Mouse (Mus musculus) MEL (cell line): Measurements from ENCODE around the gene Galnt17. TPM values are rescaled to one million over a fixed set of nuclear protein-coding genes. Genes with fewer than 3 reads are reported as not detected.

Experiments
- DNase-seq: peaks from one replicate; pipeline ENCODE4 v3.0.0; 2011; ENCODE audit warnings: low read depth, low spot score
- H3K27ac ChIP-seq: 2 replicates; pipeline ENCODE4 v1.5.1; 2012; ENCODE audit warnings: low read depth, mild to moderate bottlenecking, control low read depth, low read length, moderate library complexity; ENCODE audit not compliant: control insufficient read depth
- H3K27me3 ChIP-seq, 2 experiments: fragments of 150-350 bp in 1 of 2; sonication (generic) in 1 of 2; 2 replicates each; pipeline ENCODE4 v1.6.1; 2012; ENCODE audit warnings: low read length in 2 of 2, mild to moderate bottlenecking in 2 of 2, improper control_type of control experiment in 1 of 2, moderate library complexity in 1 of 2; ENCODE audit not compliant: insufficient read depth in 2 of 2, control insufficient read depth in 1 of 2
- H3K36me3 ChIP-seq, 2 experiments: 2 replicates each; pipeline ENCODE4 v1.6.1; 2012 to 2014; ENCODE audit warnings: low read length in 2 of 2, improper control_type of control experiment in 1 of 2, inconsistent platforms in 1 of 2, mild to moderate bottlenecking in 1 of 2; ENCODE audit not compliant: insufficient read depth in 2 of 2, control insufficient read depth in 1 of 2
- H3K4me1 ChIP-seq, 2 experiments: fragments of 150-350 bp in 1 of 2; sonication (generic) in 1 of 2; 2 replicates each; pipeline ENCODE4 v1.6.1; 2012; ENCODE audit warnings: low read length in 2 of 2, improper control_type of control experiment in 1 of 2, mild to moderate bottlenecking in 1 of 2; ENCODE audit not compliant: insufficient read depth in 2 of 2, control insufficient read depth in 1 of 2
- H3K4me3 ChIP-seq, 2 experiments: fragments of 150-350 bp in 1 of 2; sonication (generic) in 1 of 2; 2 replicates each; pipeline ENCODE4 v1.5.1; 2012; ENCODE audit warnings: low read depth in 2 of 2, low read length in 2 of 2, mild to moderate bottlenecking in 2 of 2, moderate library complexity in 2 of 2, control low read depth in 1 of 2, improper control_type of control experiment in 1 of 2; ENCODE audit not compliant: control insufficient read depth in 1 of 2, insufficient read depth in 1 of 2
- H3K79me2 ChIP-seq: 2 replicates; pipeline ENCODE4 v1.6.1; 2012; ENCODE audit warnings: mild to moderate bottlenecking, low read length, moderate library complexity; ENCODE audit not compliant: control insufficient read depth, poor library complexity, insufficient read depth
- H3K9ac ChIP-seq: 2 replicates; pipeline ENCODE4 v1.6.1; 2012; ENCODE audit warnings: low read depth, mild to moderate bottlenecking, control low read depth, low read length, moderate library complexity; ENCODE audit not compliant: control insufficient read depth, poor library complexity, severe bottlenecking
- H3K9me3 ChIP-seq: fragments of 150-350 bp; sonication (generic); replicated peaks from 2 replicates; pipeline ENCODE4 v1.6.1; 2012; ENCODE audit warnings: mild to moderate bottlenecking, low read length, improper control_type of control experiment, moderate library complexity; ENCODE audit not compliant: insufficient read depth
- BHLHE40 ChIP-seq: IDR thresholded peaks from 2 replicates; pipeline ENCODE4 v1.6.1; 2012; ENCODE audit warnings: low read depth, mild to moderate bottlenecking, inconsistent platforms, low read length, improper control_type of control experiment, borderline replicate concordance
- ELF1 ChIP-seq: IDR thresholded peaks from 2 replicates; pipeline ENCODE4 v1.6.1; 2014; ENCODE audit warnings: low read depth, mild to moderate bottlenecking, inconsistent platforms, low read length, improper control_type of control experiment, moderate library complexity
- EP300 ChIP-seq, 2 experiments: IDR thresholded peaks; 2 replicates each; pipeline ENCODE4 v1.6.1; 2011; ENCODE audit warnings: improper control_type of control experiment in 2 of 2, low read length in 2 of 2, low read depth in 1 of 2, mild to moderate bottlenecking in 1 of 2
- ETS1 ChIP-seq: IDR thresholded peaks from 2 replicates; pipeline ENCODE4 v1.6.1; 2012; ENCODE audit warnings: low read depth, mild to moderate bottlenecking, inconsistent platforms, low read length, improper control_type of control experiment, moderate library complexity
- GABPA ChIP-seq: IDR thresholded peaks from 2 replicates; pipeline ENCODE4 v1.6.1; 2012; ENCODE audit warnings: low read depth, mild to moderate bottlenecking, inconsistent platforms, low read length, improper control_type of control experiment, moderate library complexity
- HCFC1 ChIP-seq: IDR thresholded peaks from 2 replicates; pipeline ENCODE4 v1.6.1; 2012; ENCODE audit warnings: low read depth, mild to moderate bottlenecking, inconsistent platforms, low read length, improper control_type of control experiment, moderate library complexity
- JUND ChIP-seq: IDR thresholded peaks from 2 replicates; pipeline ENCODE4 v1.6.1; 2011; ENCODE audit warnings: low read depth, mild to moderate bottlenecking, improper control_type of control experiment, low read length
- MAZ ChIP-seq: IDR thresholded peaks from 2 replicates; pipeline ENCODE4 v1.6.1; 2012; ENCODE audit warnings: low read depth, mild to moderate bottlenecking, inconsistent platforms, low read length, improper control_type of control experiment
- MYB ChIP-seq: IDR thresholded peaks from 2 replicates; pipeline ENCODE4 v1.6.1; 2011; ENCODE audit warnings: mild to moderate bottlenecking, low read depth, low read length, improper control_type of control experiment
- MYC ChIP-seq: IDR thresholded peaks from 2 replicates; pipeline ENCODE4 v1.6.1; 2011; ENCODE audit warnings: low read depth, mild to moderate bottlenecking, low read length, improper control_type of control experiment, moderate library complexity
- POLR2A ChIP-seq, 2 experiments: IDR thresholded peaks; 2 replicates each; pipeline ENCODE4 v1.6.1; 2011 to 2012; ENCODE audit warnings: low read length in 2 of 2, mild to moderate bottlenecking in 2 of 2, control low read depth in 1 of 2, improper control_type of control experiment in 1 of 2, low read depth in 1 of 2, moderate library complexity in 1 of 2; ENCODE audit not compliant: control insufficient read depth in 1 of 2, insufficient read depth in 1 of 2, poor library complexity in 1 of 2
- RCOR1 ChIP-seq: IDR thresholded peaks from 2 replicates; pipeline ENCODE4 v1.6.1; 2012; ENCODE audit warnings: low read depth, mild to moderate bottlenecking, inconsistent platforms, low read length, improper control_type of control experiment
- SIN3A ChIP-seq: IDR thresholded peaks from 2 replicates; pipeline ENCODE4 v1.6.1; 2012; ENCODE audit warnings: low read length, improper control_type of control experiment, inconsistent platforms
- SMC3 ChIP-seq: IDR thresholded peaks from 2 replicates; pipeline ENCODE4 v1.6.1; 2011; ENCODE audit warnings: low read depth, low read length, improper control_type of control experiment
- TBP ChIP-seq: IDR thresholded peaks from 2 replicates; pipeline ENCODE4 v1.8.0; 2011; ENCODE audit warnings: low read depth, low read length, improper control_type of control experiment
- TCF12 ChIP-seq: IDR thresholded peaks from 2 replicates; pipeline ENCODE4 v1.6.1; 2014; ENCODE audit warnings: low read depth, mild to moderate bottlenecking, inconsistent platforms, low read length, improper control_type of control experiment, moderate library complexity
- UBTF ChIP-seq: IDR thresholded peaks from 2 replicates; pipeline ENCODE4 v1.6.1; 2012; ENCODE audit warnings: low read depth, mild to moderate bottlenecking, inconsistent platforms, low read length, improper control_type of control experiment, moderate library complexity, borderline replicate concordance; ENCODE audit not compliant: insufficient read depth
- ZC3H11A ChIP-seq: IDR thresholded peaks from 2 replicates; pipeline ENCODE4 v1.6.1; 2012; ENCODE audit warnings: low read depth, mild to moderate bottlenecking, inconsistent platforms, low read length, improper control_type of control experiment
- ZKSCAN1 ChIP-seq: IDR thresholded peaks from 2 replicates; pipeline ENCODE4 v1.6.1; 2012; ENCODE audit warnings: low read depth, mild to moderate bottlenecking, inconsistent platforms, low read length, improper control_type of control experiment, moderate library complexity
- polyA plus RNA-seq, 2 experiments: library from polyadenylated mRNA; stranded (reverse) in 1 of 2; unstranded in 1 of 2; fragments of >175 nt in 1 of 2; fragments of >200 nt in 1 of 2; gene quantifications; 2 replicates each; pipeline versions ENCODE4 v1.2.1 to v1.2.4; 2012; ENCODE audit warnings: low replicate concordance in 2 of 2, low read depth in 1 of 2; ENCODE audit not compliant: insufficient read length in 2 of 2, insufficient read depth in 1 of 2, missing spikeins in 1 of 2
- total RNA-seq: library from RNA; depleted of rRNA; stranded (reverse); fragments of 300-350 nt; gene quantifications from 2 replicates; pipeline ENCODE4 v1.2.3, GENCODE M21; 2012

The Galnt17 gene
- total and polyA plus RNA-seq, 3 experiments: not detected

- Histone ChIP-seq H3K27me3 (no peaks in the 10 kb centered on the region), H3K4me1 (no peaks in the 10 kb centered on the region), H3K36me3 (no peaks in the 10 kb centered on the region), H3K4me3 (no peak overlapping the region), H3K9me3 (no peaks in the 10 kb centered on the region), H3K79me2 (no peaks in the 10 kb centered on the region)
- no peak for DNase-seq
- no peak for TF ChIP-seq RCOR1
- TF ChIP-seq ZKSCAN1: no peak
- TF ChIP-seq ETS1: no peak
- no peak for TF ChIP-seq MYC
- no peak for TF ChIP-seq MYB
- TF ChIP-seq TBP: no peak
- no peak for TF ChIP-seq TCF12
- no peak for TF ChIP-seq POLR2A (IDR thresholded peaks at IDR 0.05; ENCODE audit: control insufficient read depth in 1 of 2, insufficient read depth in 1 of 2, low read depth in 1 of 2, low read length in 2 of 2, poor library complexity in 1 of 2)
- TF ChIP-seq GABPA: no peak
- TF ChIP-seq SIN3A: no peak
- no peak for TF ChIP-seq EP300 (IDR thresholded peaks at IDR 0.05; ENCODE audit: low read depth in 1 of 2, low read length in 2 of 2)
- TF ChIP-seq MAZ: no peak
- no peak for TF ChIP-seq SMC3
- TF ChIP-seq JUND: no peak
- no peak for TF ChIP-seq HCFC1
- TF ChIP-seq ELF1: no peak
- TF ChIP-seq BHLHE40: no peak
- TF ChIP-seq ZC3H11A: no peak
- TF ChIP-seq, all 39 proteins: peak for 0
- Histone ChIP-seq H3K9ac (no peak overlapping the region), H3K27ac (no peak overlapping the region)
These were observed 6.7 kb upstream of the Galnt17 start for GRCm38 (mm10) chr5:131315016-131315415.

DNA sequence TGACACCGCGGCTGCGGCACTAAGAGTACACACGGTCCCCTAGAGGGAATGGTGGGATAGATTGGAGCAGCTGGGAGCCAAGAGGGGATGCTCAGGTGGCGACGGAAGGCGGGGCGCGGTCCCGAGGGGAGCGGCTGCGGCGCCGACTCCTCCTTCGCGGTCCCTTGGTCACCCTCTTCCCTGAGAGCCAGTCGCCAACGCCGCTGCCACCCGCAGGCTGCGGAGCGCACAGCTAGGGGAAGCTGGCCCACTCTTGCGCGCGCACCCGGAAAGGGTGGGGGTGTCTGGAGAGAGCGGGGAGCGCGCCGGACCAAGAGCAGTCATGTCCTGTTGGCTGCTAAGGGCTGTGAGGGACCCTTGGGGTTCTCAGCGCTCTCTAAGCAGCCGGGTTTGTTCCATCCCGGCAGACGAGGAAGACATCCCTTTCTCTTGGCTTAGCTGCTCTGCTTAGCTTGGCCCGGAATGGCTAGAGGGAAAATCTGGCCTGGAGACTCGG is 593 bp downstream of the Galnt17 start:
- DNase-seq: no peak
- Histone ChIP-seq H3K27me3 (no peaks in the 10 kb centered on the region), H3K79me2 (no peaks in the 10 kb centered on the region), H3K9ac (no peak overlapping the region), H3K9me3 (no peaks in the 10 kb centered on the region), H3K36me3 (no peaks in the 10 kb centered on the region), H3K27ac (no peak overlapping the region), H3K4me3 (no peak overlapping the region), H3K4me1 (no peaks in the 10 kb centered on the region)
- 0 out of 4 replicates have a peak, but pooled peaks of 1 of the 2 experiments have one; percentile 9 for TF ChIP-seq POLR2A (IDR thresholded peaks at IDR 0.05; ENCODE audit: control insufficient read depth in 1 of 2, insufficient read depth in 1 of 2, low read depth in 1 of 2, low read length in 2 of 2, poor library complexity in 1 of 2)
- TF ChIP-seq UBTF: no peak
